Comparison of ENCODE assay signal across 14 mouse cellular contexts in genomic region chr6:108510101-108510500, GRCm38 (mm10).
DNase-seq lines count a peak whose midpoint lies in the region; ATAC-seq and TF ChIP-seq lines count a peak whose summit lies in the region.
"Had no signal": no experiment of that assay in that cellular context is flagged by ENCODE, and none has a peak within 500 bp of the region (broad histone marks: within the 10 kb centered on the region; RNA-seq: fewer than 3 reads in every experiment).

No protein-coding gene starts in this region.

- no peaks in the 10 kb centered on the region for H3K27me3 ChIP-seq in heart, embryonic 11.5 days (ENCODE audit: control insufficient read depth, insufficient read depth, low read length)
- H3K27me3 ChIP-seq in heart, embryonic 14.5 days (ENCODE audit: control insufficient read depth, insufficient read depth, low read length), result no peaks in the 10 kb centered on the region
- H3K27me3 ChIP-seq in stomach, postnatal 0 days (ENCODE audit: control insufficient read depth, insufficient read depth, low read length), result no peaks in the 10 kb centered on the region
- H3K27me3 ChIP-seq in cerebellum, adult 2 months (ENCODE audit: control insufficient read depth, insufficient read depth, low read length), result no peaks in the 10 kb centered on the region
- H3K27me3 ChIP-seq: forebrain, embryonic 12.5 days; limb, embryonic 12.5 days; megakaryocyte, embryonic 14.5 days had no signal

- TF ChIP-seq EP300 in stomach, postnatal 0 days (optimal IDR thresholded peaks at IDR 0.05), result no peak

- H3K4me3 ChIP-seq in heart, embryonic 11.5 days (ENCODE audit: low read depth, low read length), result no peak overlapping the region
- no peak overlapping the region for H3K4me3 ChIP-seq in heart, embryonic 14.5 days (ENCODE audit: control insufficient read depth in 1 of 2, insufficient read depth in 1 of 2, low read depth in 1 of 2, low read length in 2 of 2)
- H3K4me3 ChIP-seq in stomach, postnatal 0 days (ENCODE audit: low read depth, low read length), result no peak overlapping the region
- H3K4me3 ChIP-seq in cerebellum, adult 2 months (replicated peaks; ENCODE audit: insufficient read depth, low read depth, low read length), result no peak overlapping the region
- H3K4me3 ChIP-seq: forebrain, embryonic 12.5 days; heart, adult 2 months; limb, embryonic 12.5 days; megakaryocyte, embryonic 14.5 days had no signal

- 40% methylated on average over 9 of the region's 9 CpGs for WGBS in heart, embryonic 11.5 days (ENCODE audit: insufficient replicate concordance)
- 25% methylated on average over 9 of the region's 9 CpGs for WGBS in heart, embryonic 14.5 days
- 49% methylated on average over 9 of the region's 9 CpGs for WGBS in stomach, postnatal 0 days
- 49% methylated on average over 9 of the region's 9 CpGs for WGBS in cerebellum, adult 2 months

- no peaks in the 10 kb centered on the region for H3K9me3 ChIP-seq in heart, embryonic 11.5 days (replicated peaks; ENCODE audit: control insufficient read depth, low read length)
- no peaks in the 10 kb centered on the region for H3K9me3 ChIP-seq in heart, embryonic 14.5 days (ENCODE audit: control insufficient read depth, low read length)
- H3K9me3 ChIP-seq in stomach, postnatal 0 days (ENCODE audit: control insufficient read depth, low read length), result no peaks in the 10 kb centered on the region
- H3K9me3 ChIP-seq: forebrain, embryonic 12.5 days; limb, embryonic 12.5 days; megakaryocyte, embryonic 14.5 days had no signal

- H3K9ac ChIP-seq in heart, embryonic 11.5 days (ENCODE audit: low read depth, low read length), result no peak overlapping the region
- no peak overlapping the region; the same call in 1 of the 2 replicates for H3K9ac ChIP-seq in heart, embryonic 14.5 days (ENCODE audit: low read length)
- no peak overlapping the region for H3K9ac ChIP-seq in stomach, postnatal 0 days (ENCODE audit: low read length)
- H3K9ac ChIP-seq: forebrain, embryonic 12.5 days; limb, embryonic 12.5 days had no signal

- H3K4me1 ChIP-seq in heart, embryonic 11.5 days (ENCODE audit: control insufficient read depth, insufficient read depth, low read length), result peaks cover 18% of the 10 kb centered on the region
- H3K4me1 ChIP-seq in heart, embryonic 14.5 days (ENCODE audit: control insufficient read depth in 2 of 2, insufficient read depth in 2 of 2, low read length in 2 of 2), result peaks cover 10 to 35% of the 10 kb centered on the region in 2 experiments
- no peaks in the 10 kb centered on the region for H3K4me1 ChIP-seq in stomach, postnatal 0 days (replicated peaks; ENCODE audit: control insufficient read depth, insufficient read depth)
- peaks cover 8% of the 10 kb centered on the region for H3K4me1 ChIP-seq in cerebellum, adult 2 months (ENCODE audit: control insufficient read depth, insufficient read depth, low read length)
- H3K4me1 ChIP-seq: forebrain, embryonic 12.5 days; limb, embryonic 12.5 days had no signal

- no peak for TF ChIP-seq CTCF in stomach, postnatal 0 days (IDR thresholded peaks at IDR 0.05; ENCODE audit: low read depth)
- TF ChIP-seq CTCF in cerebellum, adult 2 months (IDR thresholded peaks at IDR 0.05; ENCODE audit: borderline replicate concordance, insufficient read depth, low read depth, low read length), result no peak

- no peak for ATAC-seq in heart, embryonic 11.5 days (replicated peaks; ENCODE audit: insufficient number of reproducible peaks, low FRiP score, low TSS enrichment)
- no peak for ATAC-seq in heart, embryonic 14.5 days (ENCODE audit: insufficient number of reproducible peaks, insufficient read depth, low FRiP score, low read depth)
- no peak for ATAC-seq in stomach, postnatal 0 days (ENCODE audit: low FRiP score, low TSS enrichment)

- no peak overlapping the region for H3K4me2 ChIP-seq in heart, embryonic 11.5 days
- H3K4me2 ChIP-seq in heart, embryonic 14.5 days (ENCODE audit: low read length), result peak overlapping the region; percentile 31
- no peak overlapping the region for H3K4me2 ChIP-seq in stomach, postnatal 0 days (replicated peaks; ENCODE audit: low read depth)
- H3K4me2 ChIP-seq: forebrain, embryonic 12.5 days; limb, embryonic 12.5 days had no signal

- no peaks in the 10 kb centered on the region for H3K36me3 ChIP-seq in heart, embryonic 11.5 days (ENCODE audit: control insufficient read depth, insufficient read depth, low read length)
- H3K36me3 ChIP-seq in heart, embryonic 14.5 days (ENCODE audit: control insufficient read depth, insufficient read depth, low read length), result peaks cover 31% of the 10 kb centered on the region
- H3K36me3 ChIP-seq in stomach, postnatal 0 days (ENCODE audit: control insufficient read depth, insufficient read depth, low read length), result no peaks in the 10 kb centered on the region
- H3K36me3 ChIP-seq: forebrain, embryonic 12.5 days had no signal

- H3K27ac ChIP-seq in heart, embryonic 11.5 days (ENCODE audit: low read depth, low read length), result no peak overlapping the region
- H3K27ac ChIP-seq in heart, embryonic 14.5 days (replicated peaks in 1 of 2; ENCODE audit: control insufficient read depth in 1 of 2, insufficient read depth in 1 of 2, low read depth in 2 of 2, low read length in 2 of 2), result peak overlapping the region in 1 of 2 experiments; percentile 50; a peak in 2 of 4 replicates
- no peak overlapping the region for H3K27ac ChIP-seq in stomach, postnatal 0 days (replicated peaks)
- no peak overlapping the region for H3K27ac ChIP-seq in cerebellum, adult 2 months (ENCODE audit: insufficient read depth, low read length)
- H3K27ac ChIP-seq: forebrain, embryonic 12.5 days; heart, adult 2 months; limb, embryonic 12.5 days had no signal

- DNase-seq in heart, adult 18-20 months, result peak; percentile 64 to 70
- DNase-seq in testis, postnatal 14 days (ENCODE audit: low spot score), result peak; percentile 22
- no peak for DNase-seq in testis, postnatal 10 days (ENCODE audit: low spot score)
- DNase-seq in stomach, postnatal 0 days (ENCODE audit: low spot score), result peak; percentile 40
- no peak for DNase-seq in cerebellum, adult 2 months
- no peak for DNase-seq in urinary bladder, adult 2 months (ENCODE audit: low spot score)
- DNase-seq: right cerebral cortex, postnatal 4 days; thymus, adult 18-20 months had no signal

- TF ChIP-seq POLR2A in cerebellum, adult 2 months (IDR thresholded peaks at IDR 0.05; ENCODE audit: borderline replicate concordance, insufficient read depth, low read length), result no peak

Comparison
In these comparisons a context has a peak if more than half of its experiments do, and no peak if none do; other contexts are left out.
1. DNase-seq: peak in heart, adult 18-20 months (2 of 2), testis, postnatal 14 days (single experiment) and stomach, postnatal 0 days (single experiment); none in testis, postnatal 10 days (single experiment), cerebellum, adult 2 months (0 of 2) and urinary bladder, adult 2 months (single experiment).